Mouse (Mus musculus) induced T-regulatory cell, adult 2 months (primary cell): ENCODE data around the gene Nol4l.

Experiments used
- DNase-seq: peaks from one replicate; pipeline ENCODE4 v3.0.0-alpha.2; 2012; ENCODE audit warnings: low read depth

Nol4l gene

GRCm38 (mm10) chr2:153483118-153483983 lies 46.4 kb downstream of the Nol4l start:
- no peak for DNase-seq

GRCm38 (mm10) chr2:153481861-153482120 lies 48.0 kb downstream of the Nol4l start:
- DNase-seq: no peak

DNA sequence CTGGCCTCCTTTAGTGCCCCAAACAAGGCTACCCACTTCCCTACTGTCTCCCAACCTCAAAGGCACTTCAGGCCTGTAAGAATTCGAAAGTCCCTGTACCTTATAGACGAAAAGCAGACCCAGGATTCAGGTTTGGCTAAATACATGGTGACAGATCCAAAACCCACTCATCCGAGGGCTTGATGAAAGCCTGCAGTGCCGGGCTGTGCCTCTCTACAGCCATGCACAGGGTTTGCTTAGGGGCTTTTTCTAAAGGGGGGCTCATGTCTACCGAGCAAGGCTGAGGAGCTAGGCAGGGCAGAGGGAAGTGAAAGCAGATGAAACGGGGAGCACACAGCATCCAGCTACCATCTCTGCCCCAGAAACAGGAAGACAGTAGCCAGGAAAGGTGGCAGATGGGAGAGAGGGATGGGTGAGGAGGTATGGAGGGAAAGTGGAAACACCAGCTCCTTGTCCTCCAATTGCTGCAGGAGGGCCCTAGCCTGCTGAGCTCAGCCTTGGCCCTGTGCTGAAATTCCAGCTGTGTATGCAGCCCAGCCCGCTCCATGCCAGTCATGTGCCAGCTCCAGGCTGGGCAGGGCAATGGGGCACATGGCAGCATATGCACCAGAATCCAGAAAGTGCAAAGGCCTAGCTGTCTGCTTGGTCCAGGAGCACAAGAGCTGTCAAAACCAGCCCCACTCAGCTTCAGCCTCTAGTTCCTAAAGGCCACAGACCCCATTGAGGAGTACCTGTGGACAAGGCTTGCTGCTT lies 48.5 kb downstream of the Nol4l start:
- no peak for DNase-seq

DNA sequence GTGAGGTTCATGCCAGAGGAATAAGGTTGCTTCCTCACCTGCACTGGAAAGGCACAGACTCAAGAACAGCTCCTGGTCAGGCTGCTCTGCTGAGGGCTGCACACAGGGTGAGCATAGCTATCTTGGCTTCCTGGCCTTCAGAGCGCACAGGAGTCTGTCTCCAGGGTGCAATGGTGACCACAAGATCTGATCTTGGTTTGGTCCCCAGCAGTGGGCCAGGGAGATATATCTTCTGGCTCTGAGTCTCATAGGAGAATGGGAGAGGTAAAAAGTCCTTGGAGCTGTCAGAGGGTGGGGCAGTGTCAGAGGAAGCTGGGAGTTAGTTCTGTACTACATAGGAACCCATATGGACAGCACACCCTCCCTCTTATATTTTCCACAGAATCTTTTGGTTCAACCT lies 50.3 kb downstream of the Nol4l start:
- no peak for DNase-seq

GRCm38 (mm10) chr2:153478583-153478982 lies 51.2 kb downstream of the Nol4l start:
- DNase-seq: peak; percentile 72

- DNase-seq: no peak
These were observed 54.4 kb downstream of the Nol4l start for GRCm38 (mm10) chr2:153475114-153476112.

DNA sequence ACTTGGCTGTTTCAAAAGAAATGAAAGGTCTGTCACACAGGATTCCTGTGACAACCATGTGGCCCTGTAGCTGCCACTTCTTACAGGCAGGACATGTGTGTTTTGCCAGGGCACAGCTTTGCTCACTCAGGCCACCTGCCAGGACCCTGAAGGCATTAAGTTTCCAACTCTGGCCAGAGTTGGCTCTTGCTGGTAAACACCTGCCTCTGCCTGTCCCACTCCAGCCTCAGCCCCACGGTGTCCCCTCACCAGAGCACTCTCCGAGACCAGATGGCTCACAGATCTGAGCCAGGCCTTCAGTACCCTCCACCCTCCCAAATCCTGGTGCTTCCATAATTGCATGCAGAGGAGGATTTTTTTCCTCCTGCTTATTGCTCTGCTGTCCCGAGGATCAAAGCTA lies 58.8 kb downstream of the Nol4l start:
- no peak for DNase-seq

GRCm38 (mm10) chr2:153469764-153470163 lies 60.0 kb downstream of the Nol4l start:
- peak; percentile 13 for DNase-seq

GRCm38 (mm10) chr2:153469317-153469716 lies 60.5 kb downstream of the Nol4l start:
- no peak for DNase-seq

DNA sequence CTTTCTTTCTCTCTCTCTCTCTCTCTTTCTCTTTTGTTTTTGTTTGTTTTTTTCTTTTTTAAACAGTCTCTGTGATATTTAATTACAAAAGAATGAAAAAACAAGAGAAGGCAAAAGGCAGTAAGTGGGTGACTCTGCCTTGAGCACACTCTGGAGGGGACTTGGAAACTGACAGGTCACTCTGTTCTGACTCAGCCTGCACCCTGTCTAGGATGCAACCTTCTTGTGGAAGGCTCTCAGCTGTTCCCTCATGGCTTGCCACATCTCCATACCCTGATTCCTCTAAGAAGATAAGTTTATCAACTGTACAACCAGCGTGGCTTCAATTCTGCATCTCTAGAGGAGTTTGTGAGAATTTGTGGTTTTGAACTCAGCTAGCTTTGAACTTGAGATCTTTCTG lies 62.4 kb downstream of the Nol4l start:
- DNase-seq: no peak

GRCm38 (mm10) chr2:153463257-153463656 lies 66.5 kb downstream of the Nol4l start:
- peak; percentile 28 for DNase-seq

DNA sequence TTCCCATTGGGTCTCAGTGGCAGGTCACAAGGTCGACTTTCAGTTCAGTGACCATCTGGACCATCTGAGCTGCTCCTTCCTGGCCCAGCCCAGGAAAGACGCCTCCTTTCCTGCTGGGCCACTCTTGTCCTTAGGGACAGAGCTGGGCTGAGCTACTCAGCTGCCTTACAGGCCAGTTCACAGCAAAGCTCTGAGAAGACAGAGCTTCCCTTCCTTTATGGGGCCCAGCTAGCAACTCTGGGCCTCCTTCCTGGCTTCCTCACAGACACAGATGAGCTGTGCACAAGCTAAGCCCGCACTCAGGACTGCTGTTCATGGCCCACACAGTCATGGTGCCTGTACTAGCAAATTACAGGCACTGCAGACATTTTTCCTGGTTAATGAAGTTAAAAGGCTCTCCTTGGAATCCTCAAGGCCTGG lies 71.7 kb downstream of the Nol4l start:
- no peak for DNase-seq

DNA sequence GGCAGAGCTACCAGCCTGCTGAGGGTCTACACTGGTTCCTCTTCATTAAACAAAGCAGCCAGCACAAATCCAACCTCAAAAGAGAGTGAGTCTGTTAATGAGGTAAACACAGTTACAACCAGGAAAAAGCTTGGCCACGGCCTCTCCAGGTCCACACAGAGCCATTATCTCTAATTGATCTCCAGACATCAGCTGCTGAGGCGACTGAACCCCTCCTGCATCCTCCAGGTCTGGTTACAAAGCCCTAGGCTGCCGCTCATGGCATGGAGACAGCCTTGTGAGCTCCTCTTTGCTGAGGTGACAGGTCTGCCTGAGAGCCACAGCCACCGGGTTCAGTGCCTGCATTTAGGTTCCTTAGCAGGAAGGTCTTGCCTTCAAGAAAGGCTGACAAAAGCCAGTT lies 72.3 kb downstream of the Nol4l start:
- DNase-seq: no peak

- no peak for DNase-seq
These were observed 74.8 kb downstream of the Nol4l start for GRCm38 (mm10) chr2:153454841-153455506.

- no peak for DNase-seq
These were observed 75.6 kb downstream of the Nol4l start for GRCm38 (mm10) chr2:153453961-153454759.

GRCm38 (mm10) chr2:153448519-153448918 lies 81.3 kb downstream of the Nol4l start:
- DNase-seq: no peak

- no peak for DNase-seq
These were observed 82.1 kb downstream of the Nol4l start for GRCm38 (mm10) chr2:153447719-153448118.

- DNase-seq: no peak
These were observed 83.3 kb downstream of the Nol4l start for GRCm38 (mm10) chr2:153446476-153446875.

DNA sequence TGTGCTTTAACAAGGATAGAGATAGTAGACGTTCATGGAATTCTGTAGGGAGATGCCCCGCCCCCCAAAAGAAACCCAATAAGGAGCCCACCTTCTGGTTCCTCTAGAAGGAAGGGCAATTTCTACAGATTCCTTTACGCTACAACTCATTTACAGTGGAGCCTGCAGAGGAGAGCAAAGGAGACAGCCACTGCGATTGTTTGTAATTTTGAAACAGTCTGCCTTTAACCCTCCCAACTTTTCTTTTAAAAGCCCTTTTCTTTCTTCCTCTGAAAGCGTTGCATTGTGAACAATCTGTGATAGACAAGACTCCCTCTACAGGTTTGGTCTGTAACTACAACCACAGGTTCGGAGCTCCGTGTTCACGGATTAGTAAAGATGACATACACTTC lies 83.8 kb downstream of the Nol4l start:
- peak; percentile 87 for DNase-seq

- DNase-seq: peak; percentile 46
These were observed 84.4 kb downstream of the Nol4l start for GRCm38 (mm10) chr2:153445137-153446016.
